Mouse (Mus musculus) liver, embryonic 14.5 days (tissue): ENCODE results near the gene Stk4. TPM values are rescaled to one million over a fixed set of nuclear protein-coding genes. Genes with fewer than 3 reads are reported as not detected.
"Not testable (repeated sequence)": the region's sequence is repeated elsewhere in the genome, so short reads cannot be mapped to it uniquely, and the experiment has no call there.

Experiments
- ATAC-seq: fragments of 200-750 bp; cut with Nextera tagmentation; 2 replicates; pipeline ENCODE4 v1.8.0; 2017; ENCODE audit warnings: moderate number of reproducible peaks, mild to moderate bottlenecking, moderate library complexity; ENCODE audit not compliant: insufficient read depth
- DNase-seq, 3 experiments: peaks; one replicate each; pipeline ENCODE4 v3.0.0-alpha.2; 2012 to 2013; ENCODE audit warnings: low read depth in 3 of 3, low spot score in 3 of 3
- H3K27ac ChIP-seq: fragments of 300-500 bp; sonication (generic); 2 replicates; pipeline ENCODE4 v1.5.1; 2014; ENCODE audit warnings: moderate library complexity, mild to moderate bottlenecking, control low read depth, inconsistent platforms
- H3K27me3 ChIP-seq: fragments of 300-500 bp; sonication (generic); 2 replicates; pipeline ENCODE4 v1.6.1; 2014; ENCODE audit warnings: mild to moderate bottlenecking, low read length, moderate library complexity; ENCODE audit not compliant: control insufficient read depth, insufficient read depth
- H3K36me3 ChIP-seq: fragments of 300-500 bp; sonication (generic); replicated peaks from 2 replicates; pipeline ENCODE4 v1.6.1; 2014; ENCODE audit warnings: low read depth; ENCODE audit not compliant: control insufficient read depth, insufficient read depth
- H3K4me1 ChIP-seq, 2 experiments: fragments of 200-500 bp in 1 of 2; fragments of 300-500 bp in 1 of 2; sonication (generic) in 1 of 2; replicated peaks; 2 replicates each; pipeline ENCODE4 v1.6.1; 2012 to 2014; ENCODE audit warnings: antibody characterized with exemption in 1 of 2, inconsistent platforms in 1 of 2, low read length in 1 of 2; ENCODE audit not compliant: control insufficient read depth in 2 of 2, insufficient read depth in 2 of 2
- H3K4me2 ChIP-seq: fragments of 300-500 bp; sonication (generic); 2 replicates; pipeline ENCODE4 v1.6.1; 2014; ENCODE audit warnings: low read depth, mild to moderate bottlenecking, control low read depth, moderate library complexity
- H3K4me3 ChIP-seq, 2 experiments: fragments of 200-500 bp in 1 of 2; fragments of 300-500 bp in 1 of 2; sonication (generic) in 1 of 2; 2 replicates each; pipeline ENCODE4 v1.5.1; 2012 to 2014; ENCODE audit warnings: low read depth in 2 of 2, low read length in 2 of 2, mild to moderate bottlenecking in 2 of 2, control low read depth in 1 of 2, inconsistent platforms in 1 of 2, moderate library complexity in 1 of 2; ENCODE audit not compliant: insufficient read depth in 1 of 2
- H3K9ac ChIP-seq: fragments of 300-500 bp; sonication (generic); replicated peaks from 2 replicates; pipeline ENCODE4 v1.6.1; 2014; ENCODE audit warnings: mild to moderate bottlenecking, control low read depth, moderate library complexity
- H3K9me3 ChIP-seq: fragments of 300-500 bp; sonication (generic); 2 replicates; pipeline ENCODE4 v1.6.1; 2016; ENCODE audit warnings: low read length, mixed read lengths; ENCODE audit not compliant: control insufficient read depth
- CTCF ChIP-seq: IDR thresholded peaks from 2 replicates; pipeline ENCODE4 v1.5.1; 2016; ENCODE audit warnings: antibody characterized with exemption, low read depth, control low read depth
- EP300 ChIP-seq: IDR thresholded peaks from 2 replicates; pipeline ENCODE4 v1.6.1; 2016; ENCODE audit warnings: antibody characterized with exemption, low read depth
- WGBS: fragments of 180-500 bp; shearing (Covaris S2); extraction: QIAGEN DNeasy Blood & Tissue Kit; methylation state at CpG from one replicate; pipeline ENCODE4 v1.1.7; 2014; ENCODE audit not compliant: insufficient replicate concordance; 5-methylcytosine and 5-hydroxymethylcytosine counted together
- polyA plus RNA-seq, 2 experiments: library from polyadenylated mRNA; depleted of rRNA in 1 of 2; stranded (reverse) in 1 of 2; unstranded in 1 of 2; fragments of >200 nt; fragmentation: Nextera tagmentation in 1 of 2; extraction: Ambion mirVana in 1 of 2; gene quantifications; 2 replicates each; pipeline versions ENCODE4 v1.2.1 to v1.2.3; 2012 to 2014

The Stk4 gene
- polyA plus RNA-seq, 2 experiments, result 11.8 to 19.6 TPM

DNA sequence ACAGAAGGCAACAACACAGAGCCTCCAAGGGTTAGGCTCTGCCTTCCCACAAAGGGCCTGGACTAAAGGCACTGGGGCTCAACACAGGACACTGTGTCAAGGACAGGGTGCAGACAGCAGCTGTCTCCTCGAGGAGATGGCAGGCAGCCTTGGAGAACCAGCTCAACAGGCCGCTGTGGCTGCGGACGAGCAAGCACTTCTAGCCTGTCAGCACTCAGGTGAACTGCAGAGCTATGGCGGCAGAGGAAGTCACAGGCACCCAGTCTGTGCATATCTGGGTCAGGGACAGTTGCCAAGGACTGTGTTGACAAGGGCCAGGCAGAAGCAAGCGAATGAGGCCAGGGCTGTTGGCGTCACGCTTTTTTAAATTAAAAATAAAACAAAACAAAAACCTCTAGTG is 16.4 kb upstream of the Stk4 start:
- peaks cover 17% of the 10 kb centered on the region for H3K36me3 ChIP-seq
- H3K27ac ChIP-seq, result no peak overlapping the region
- no peak overlapping the region for H3K4me2 ChIP-seq
- DNase-seq (no peak), ATAC-seq (no peak)
- no peaks in the 10 kb centered on the region for H3K9me3 ChIP-seq
- no peak for TF ChIP-seq EP300
- TF ChIP-seq CTCF, result no peak
- no peaks in the 10 kb centered on the region for H3K4me1 ChIP-seq
- WGBS, result 89% methylated on average over 8 of the region's 8 CpGs
- no peaks in the 10 kb centered on the region for H3K27me3 ChIP-seq
- no peak overlapping the region for H3K9ac ChIP-seq
- H3K4me3 ChIP-seq, result no peak overlapping the region

DNA sequence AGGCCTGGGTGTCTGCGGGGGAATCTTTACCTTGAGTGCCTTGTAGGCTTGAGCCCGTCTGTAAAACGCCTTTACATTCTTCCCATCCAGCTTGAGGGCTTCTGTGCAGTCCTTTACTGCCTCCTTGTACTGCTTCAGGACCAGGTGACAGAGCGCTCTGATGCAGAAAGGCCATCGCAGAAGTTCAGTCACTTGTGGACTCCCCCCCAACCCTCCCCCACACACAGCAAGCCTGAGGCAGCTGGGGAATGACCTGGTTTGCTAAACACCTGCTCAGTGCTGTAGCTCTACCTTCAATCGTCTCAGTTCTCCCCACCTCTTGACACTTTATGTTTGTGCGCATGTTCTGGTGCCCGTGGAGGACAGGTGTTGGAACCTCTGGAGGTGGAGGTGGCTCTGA is 15.5 kb upstream of the Stk4 start:
- no peak for TF ChIP-seq CTCF
- TF ChIP-seq EP300, result no peak
- Histone ChIP-seq H3K9me3 (no peaks in the 10 kb centered on the region), H3K4me1 (no peaks in the 10 kb centered on the region), H3K4me3 (no peak overlapping the region), H3K27me3 (no peaks in the 10 kb centered on the region), H3K4me2 (no peak overlapping the region), H3K9ac (no peak overlapping the region), H3K27ac (no peak overlapping the region), H3K36me3 (peaks cover 20% of the 10 kb centered on the region)
- DNase-seq (no peak), ATAC-seq (no peak)
- WGBS, result 84% methylated on average over 8 of the region's 8 CpGs

DNA sequence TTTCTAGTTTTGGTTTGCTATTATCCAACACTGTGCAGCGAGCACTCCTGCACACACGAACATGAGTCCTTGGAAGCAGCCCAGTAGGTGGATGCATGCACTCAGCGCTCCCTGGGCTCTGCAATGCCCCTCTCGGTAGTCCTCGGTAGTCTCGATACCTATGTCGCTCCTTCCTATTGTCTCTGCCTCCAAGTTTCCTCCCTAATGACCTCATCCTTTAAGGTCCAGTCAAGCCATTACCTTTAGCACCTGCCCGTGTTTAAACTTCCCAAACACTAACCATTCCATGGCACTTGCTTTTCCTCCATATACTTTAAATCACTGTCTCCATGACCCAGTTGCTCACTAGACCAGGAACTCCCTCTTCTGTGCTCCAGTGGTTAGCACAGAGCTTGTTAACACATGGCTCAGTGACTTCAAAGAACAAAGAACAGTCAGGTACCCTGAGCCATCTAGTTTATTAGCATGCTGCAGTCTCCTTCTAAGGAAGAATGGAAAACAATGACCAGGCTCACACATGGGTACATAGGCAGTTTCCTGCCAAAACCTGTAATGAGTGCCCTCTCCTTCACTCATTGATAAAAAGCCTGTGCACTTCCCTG is 10.4 kb upstream of the Stk4 start:
- DNase-seq (no peak), ATAC-seq (no peak)
- H3K36me3 ChIP-seq, result peaks cover 36% of the 10 kb centered on the region
- H3K27ac ChIP-seq, result no peak overlapping the region
- no peaks in the 10 kb centered on the region for H3K27me3 ChIP-seq
- H3K4me2 ChIP-seq, result no peak overlapping the region
- H3K4me3 ChIP-seq, result no peak overlapping the region
- 85% methylated on average over 8 of the region's 8 CpGs for WGBS
- no peak for TF ChIP-seq EP300
- no peaks in the 10 kb centered on the region for H3K4me1 ChIP-seq
- no peaks in the 10 kb centered on the region for H3K9me3 ChIP-seq
- H3K9ac ChIP-seq, result no peak overlapping the region

DNA sequence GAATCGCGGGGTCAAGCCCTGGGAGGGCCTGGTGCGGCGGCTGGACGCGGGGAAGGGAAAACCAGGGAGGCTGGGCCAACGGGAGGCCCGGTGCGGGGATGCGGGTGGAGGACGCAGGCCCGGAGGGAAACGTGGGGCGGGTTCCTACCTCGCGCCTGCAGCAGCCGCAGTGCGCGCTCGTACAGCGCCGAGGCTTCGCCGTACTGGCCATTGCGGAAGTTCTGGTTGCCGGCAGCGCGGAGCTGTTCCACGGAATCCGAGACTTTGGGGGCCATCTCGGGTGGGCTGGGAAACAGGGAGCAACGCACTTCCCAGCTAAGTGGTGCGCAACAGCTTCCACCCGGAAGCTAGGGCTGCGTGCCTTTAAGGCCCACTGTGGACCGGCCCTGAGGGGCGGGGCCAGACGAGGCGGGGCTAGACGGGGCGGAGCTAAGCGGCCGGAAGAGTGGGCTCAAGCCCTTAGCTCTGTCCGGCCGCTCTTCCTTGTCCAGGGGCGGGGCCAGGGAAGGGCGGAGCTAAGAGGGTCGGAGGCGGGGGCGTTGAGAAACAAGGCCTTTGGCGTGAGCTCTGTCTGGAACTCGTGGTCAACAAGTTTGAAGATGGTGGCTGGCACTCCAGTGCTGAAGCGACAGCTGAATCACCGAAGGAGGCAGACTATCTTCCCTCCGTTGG is 779 bp downstream of the Stk4 start, which contains the start of gene Tomm34:
Gene Tomm34, minus strand, starts transcription at position 405 of the 672 bp plus-strand sequence.
- peaks cover 3 to 16% of the 10 kb centered on the region in 2 experiments for H3K4me1 ChIP-seq
- peak within 1 kb of the TSS; percentile 87 for H3K9ac ChIP-seq
- under 1% methylated on average over 55 of the region's 55 CpGs for WGBS
- DNase-seq (peak; percentile 83 to 85 (median 84)), ATAC-seq (peak; percentile 91)
- TF ChIP-seq EP300 (no peak), CTCF (0 out of 2 replicates have a peak, but pooled peaks have one; percentile 8)
- H3K9me3 ChIP-seq, result no peaks in the 10 kb centered on the region
- peak within 1 kb of the TSS; percentile 69 to 93 for H3K4me3 ChIP-seq
- no peaks in the 10 kb centered on the region for H3K36me3 ChIP-seq
- H3K27ac ChIP-seq, result peak within 1 kb of the TSS; percentile 30
- peak within 1 kb of the TSS; percentile 89 for H3K4me2 ChIP-seq
- no peaks in the 10 kb centered on the region for H3K27me3 ChIP-seq

DNA sequence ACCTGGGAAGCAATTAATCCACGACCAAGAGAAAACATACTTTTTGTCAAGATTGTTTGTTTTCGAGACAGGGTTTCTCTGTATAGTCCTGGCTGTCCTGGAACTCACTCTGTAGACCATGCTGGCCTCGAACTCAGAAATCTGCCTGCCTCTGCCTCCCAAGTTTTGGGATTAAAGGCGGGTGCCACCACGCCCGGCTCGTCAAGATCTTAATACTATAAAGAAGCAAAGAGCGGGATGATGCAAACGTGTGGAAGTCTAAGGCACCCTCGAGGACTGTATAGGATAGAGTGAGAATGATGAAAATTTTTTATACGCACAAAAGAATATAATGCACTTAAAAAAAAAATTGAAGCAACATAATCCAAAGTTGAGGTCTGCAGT is 1.3 kb downstream of the Stk4 start:
- Histone ChIP-seq H3K4me3 (peak overlapping the region; percentile 50 to 93), H3K4me2 (peak overlapping the region; percentile 89), H3K4me1 (peaks cover 3 to 17% of the 10 kb centered on the region in 2 experiments), H3K9ac (0 out of 2 replicates have a peak overlapping the region, but pooled peaks have one; percentile 23), H3K27ac (peak overlapping the region; percentile 30; the same call in 1 of the 2 replicates)
- WGBS, result 69% methylated on average over 11 of the region's 11 CpGs
- H3K36me3 ChIP-seq, H3K9me3 ChIP-seq, H3K27me3 ChIP-seq, DNase-seq, ATAC-seq: not testable (repeated sequence)
